Mouse (Mus musculus) erythroblast, adult 5-6 weeks (primary cell): ENCODE measurements around the gene Wnt2. TPM values are rescaled to one million over a fixed set of nuclear protein-coding genes. Genes with fewer than 3 reads are reported as not detected.

Source experiments
- ATAC-seq: replicated peaks from 2 replicates; pipeline ENCODE4 v1.8.0; 2016; ENCODE audit warnings: moderate number of reproducible peaks, mild to moderate bottlenecking, moderate TSS enrichment, inconsistent platforms; ENCODE audit not compliant: poor library complexity, low FRiP score, severe bottlenecking
- total RNA-seq, 2 experiments: library from RNA; stranded (forward) in 1 of 2; stranded (reverse) in 1 of 2; fragments of 150-400 nt in 1 of 2; fragments of 200-764, 138-1000 nt in 1 of 2; gene quantifications; 2 replicates each; pipeline versions ENCODE4 v1.2.3 to v1.2.4; 2015 to 2017; ENCODE audit warnings: low replicate concordance in 2 of 2

Wnt2 gene
- total RNA-seq, 2 experiments from 2014 or later = not detected

DNA sequence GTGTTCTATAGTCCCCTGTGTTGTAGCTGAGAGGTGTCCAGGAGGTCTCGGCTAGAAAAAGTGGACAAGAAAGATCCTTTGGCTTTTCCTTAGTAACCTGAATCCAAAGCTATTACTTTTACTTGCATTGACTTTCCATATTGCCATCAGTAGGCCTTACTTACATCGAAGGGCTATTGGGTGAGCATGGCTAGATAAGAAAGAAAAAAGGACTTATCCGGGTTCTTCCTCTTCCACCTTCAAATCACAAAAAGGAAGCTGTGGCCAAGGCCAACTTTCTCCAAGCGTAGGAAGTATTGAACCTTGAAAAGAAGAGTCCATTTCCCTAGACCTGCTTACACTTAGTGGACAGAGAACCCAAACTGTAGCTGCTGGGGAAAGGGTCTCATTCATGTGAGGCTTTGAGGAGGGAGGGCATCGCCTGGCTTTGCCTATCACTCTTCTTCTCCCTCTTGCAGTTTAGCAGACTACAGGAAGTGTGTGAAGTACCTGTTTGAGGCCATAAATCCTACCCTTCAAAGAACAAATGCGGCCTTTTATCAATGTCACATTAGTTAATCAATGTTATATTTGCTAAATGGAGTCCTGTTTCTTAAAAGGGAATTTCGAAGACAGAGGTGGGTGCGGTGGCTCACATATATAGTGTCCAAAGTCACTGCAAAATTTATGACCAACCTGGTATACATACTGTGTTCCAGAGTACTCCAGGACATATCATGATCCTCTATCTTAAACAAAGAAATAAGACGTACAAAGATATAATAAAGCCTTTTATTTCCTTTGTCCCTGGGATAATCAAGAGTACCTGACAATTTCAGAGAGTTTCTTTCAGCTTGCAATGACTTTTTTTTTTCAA lies 40.0 kb downstream of the Wnt2 start:
- ATAC-seq = no peak

DNA sequence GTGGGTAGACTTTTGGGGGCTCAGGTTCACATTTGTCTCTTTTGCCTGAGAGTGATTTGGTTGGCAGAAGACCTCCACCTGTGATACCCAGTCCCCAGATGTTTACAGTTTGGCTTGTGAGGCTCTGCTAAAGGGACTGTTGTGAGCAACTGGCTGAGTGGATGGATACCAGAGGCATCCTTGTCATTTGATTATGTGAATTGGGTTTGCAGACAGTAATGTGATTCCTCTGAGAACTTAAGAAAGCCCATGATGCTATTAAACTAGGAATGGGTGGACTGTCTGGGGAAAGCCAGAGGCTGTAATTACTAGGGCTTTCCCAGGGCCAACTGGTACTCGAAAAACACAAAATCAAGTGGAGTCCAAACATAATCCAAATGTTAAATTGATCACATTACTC lies 51.0 kb downstream of the Wnt2 start:
- ATAC-seq = no peak

DNA sequence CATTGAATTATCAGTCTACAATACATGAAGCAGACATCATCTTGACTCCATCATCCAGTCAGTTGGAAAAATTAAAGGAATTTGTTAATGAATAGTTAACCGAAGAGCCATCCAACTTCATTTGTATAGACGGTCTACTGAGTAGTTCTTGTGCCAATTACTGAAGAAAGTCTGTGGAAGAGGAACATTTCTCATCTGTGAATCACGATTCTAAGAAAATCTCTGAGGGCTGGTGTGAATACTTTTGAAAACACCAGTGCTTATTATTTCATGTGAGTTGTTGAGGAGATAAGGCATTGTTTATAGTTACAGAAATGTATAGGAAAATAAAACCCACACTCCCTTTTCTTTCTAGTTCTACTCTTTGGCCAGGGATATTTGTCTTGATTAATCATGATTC lies 51.5 kb downstream of the Wnt2 start:
- ATAC-seq = no peak

DNA sequence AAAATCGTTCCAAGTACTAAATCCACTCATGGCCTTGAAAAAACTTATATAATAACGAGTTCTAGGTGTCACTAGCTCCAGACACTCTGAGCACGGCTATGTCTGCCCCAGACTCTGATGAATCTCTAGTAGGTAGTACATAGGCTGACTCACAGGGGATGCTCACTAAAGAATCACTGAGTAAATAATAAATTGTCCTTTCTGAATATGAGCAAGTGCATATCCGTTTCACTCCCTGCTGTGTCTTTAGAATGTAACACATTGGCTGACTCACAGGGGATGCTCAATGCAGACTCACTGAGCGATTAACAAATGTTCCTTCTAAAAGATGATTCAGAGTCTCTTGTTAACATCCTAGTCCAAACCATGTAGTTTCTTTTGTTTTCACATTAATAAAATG lies 52.1 kb downstream of the Wnt2 start:
- no peak for ATAC-seq

DNA sequence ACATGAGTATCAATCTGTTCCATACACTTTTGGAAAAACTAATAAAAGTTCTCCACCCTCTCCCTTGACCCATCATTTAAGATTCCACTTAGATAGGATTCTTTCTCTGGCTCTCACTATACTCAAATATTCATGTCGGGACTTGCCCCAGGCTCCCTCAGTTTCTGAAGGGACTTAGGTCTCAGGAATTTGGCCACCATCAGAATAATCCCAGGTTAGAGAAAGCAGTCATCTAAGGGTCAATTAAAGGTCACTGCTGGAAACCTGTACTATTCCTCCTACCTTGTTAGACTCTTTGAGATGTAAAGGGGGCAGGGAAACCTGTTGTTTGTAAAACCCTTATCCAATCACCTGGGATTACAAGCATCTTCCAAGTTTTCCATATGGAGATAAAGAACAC lies 53.2 kb downstream of the Wnt2 start:
- no peak for ATAC-seq

DNA sequence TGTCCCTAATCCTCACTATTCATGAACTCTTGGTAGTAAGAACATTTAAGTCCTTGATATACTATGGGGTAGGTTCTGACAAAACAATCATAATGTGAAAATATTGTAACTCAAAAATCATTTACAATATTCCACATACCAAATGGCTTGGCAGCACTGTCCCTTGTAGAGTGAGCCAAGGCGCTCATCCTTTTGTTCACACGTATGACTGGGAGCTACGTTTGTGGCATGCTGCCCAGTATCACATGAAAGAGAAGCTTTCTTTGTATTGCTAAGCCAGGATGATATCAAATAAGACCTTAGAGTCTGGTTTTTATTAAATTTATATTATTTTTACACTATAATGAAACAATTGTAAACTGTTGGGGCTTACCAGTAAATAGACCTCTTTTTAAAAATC lies 56.0 kb downstream of the Wnt2 start:
- ATAC-seq = no peak

DNA sequence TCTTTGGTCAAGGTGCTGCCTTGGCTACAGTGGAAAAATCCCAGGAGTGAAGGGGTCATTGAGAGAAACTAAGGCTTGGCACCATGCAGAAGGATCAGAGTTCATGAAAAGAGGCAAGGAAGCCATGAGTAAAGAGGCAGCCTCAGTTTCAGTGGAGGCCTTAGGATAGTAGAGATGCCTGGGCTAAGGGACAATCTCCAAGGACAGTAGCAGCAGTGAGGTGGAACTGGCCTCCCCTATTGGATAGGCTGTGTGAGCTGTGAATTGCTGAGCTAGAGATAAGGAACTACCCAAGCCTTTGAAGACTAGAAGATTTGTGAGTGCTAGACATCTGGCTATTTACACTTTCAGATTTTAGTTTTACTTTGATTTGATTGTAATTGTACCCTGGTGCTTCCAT lies 59.0 kb downstream of the Wnt2 start:
- no peak for ATAC-seq

DNA sequence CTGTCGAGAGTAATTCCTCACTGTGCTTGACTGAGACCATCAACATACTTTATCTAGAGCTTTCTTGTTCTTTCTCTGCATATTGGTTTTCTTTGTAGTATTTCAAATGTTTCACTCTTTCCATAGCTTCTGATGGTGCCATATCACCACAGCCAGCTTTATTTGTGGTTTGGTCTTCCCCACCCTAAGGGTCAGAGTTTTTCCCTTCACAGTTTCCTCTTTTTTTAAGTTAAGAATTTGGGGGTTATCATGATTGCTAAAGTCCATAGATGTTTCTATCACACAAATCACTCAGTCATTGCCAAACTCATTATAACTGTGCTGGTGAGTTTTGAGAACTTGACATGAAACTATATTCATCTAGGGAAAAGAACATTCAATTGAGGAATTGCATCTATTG lies 60.6 kb downstream of the Wnt2 start:
- ATAC-seq = no peak

DNA sequence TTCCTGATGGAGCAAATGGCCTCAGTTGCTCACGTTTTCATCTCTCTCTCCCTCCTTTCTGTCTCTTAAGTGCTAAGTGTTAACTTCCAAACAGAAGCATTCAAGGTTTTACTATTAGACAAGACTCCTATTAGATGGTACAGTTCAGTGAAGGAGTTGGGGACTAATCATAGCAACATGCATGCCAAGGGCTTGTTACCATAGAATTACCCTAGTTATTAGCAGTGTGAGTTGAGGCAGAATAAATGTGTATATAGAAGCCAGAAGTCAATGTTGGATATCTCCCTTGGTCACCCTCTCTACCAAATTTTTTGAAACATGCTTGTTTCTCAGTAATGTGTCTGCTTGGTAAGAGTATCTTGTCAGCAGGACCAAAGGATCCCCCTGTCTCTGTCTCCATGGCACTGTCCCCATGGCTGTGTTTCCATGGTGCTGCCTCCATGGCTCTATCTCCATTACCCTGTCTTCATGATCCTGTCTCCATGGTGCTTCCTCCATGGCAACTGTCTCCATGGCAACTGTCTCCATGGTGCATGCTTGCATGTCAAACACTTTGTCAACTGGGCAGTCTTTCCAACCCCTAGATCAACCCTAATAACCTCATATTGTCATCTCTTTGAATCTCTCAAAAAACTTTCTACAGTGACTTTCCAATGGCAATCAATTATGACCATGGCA lies 61.8 kb downstream of the Wnt2 start:
- ATAC-seq = no peak

DNA sequence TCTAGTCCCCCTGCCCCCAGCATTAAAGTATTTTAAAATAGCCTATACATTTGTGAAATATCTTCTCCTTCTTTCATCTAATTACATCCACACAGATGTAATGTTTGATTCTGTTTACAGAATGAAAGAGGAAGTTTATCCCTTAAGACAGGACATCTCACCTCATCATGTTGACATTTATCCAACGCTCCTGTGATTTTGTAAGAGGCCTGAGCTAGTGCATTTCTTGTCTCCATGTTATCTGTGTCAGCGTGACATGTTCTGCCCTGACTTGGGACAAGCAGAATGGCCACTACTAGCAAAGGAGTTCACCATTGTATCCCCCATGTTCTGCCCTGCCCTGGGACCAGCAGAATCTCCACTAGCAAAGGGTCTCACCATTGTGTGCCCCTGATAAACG lies 66.9 kb downstream of the Wnt2 start:
- ATAC-seq = no peak

DNA sequence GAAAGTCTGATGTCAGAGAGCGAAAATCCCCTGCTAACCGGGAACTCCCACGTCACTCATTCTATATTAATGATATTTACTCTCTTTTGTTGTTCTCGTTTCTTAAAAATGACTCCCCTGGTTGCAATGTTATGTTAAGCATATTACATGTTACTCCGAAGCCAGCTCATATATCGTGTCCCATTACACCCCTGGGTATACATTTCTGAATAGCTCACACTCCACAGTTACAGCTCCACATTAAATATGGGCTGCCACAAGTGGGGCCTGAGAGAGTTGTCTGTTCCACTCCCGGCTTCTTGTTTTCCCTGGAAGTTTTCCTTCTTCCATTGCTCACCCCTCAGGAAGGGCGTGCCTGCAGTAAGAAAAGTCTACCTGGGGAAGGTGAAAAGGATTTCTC lies 78.6 kb downstream of the Wnt2 start:
- no peak for ATAC-seq

DNA sequence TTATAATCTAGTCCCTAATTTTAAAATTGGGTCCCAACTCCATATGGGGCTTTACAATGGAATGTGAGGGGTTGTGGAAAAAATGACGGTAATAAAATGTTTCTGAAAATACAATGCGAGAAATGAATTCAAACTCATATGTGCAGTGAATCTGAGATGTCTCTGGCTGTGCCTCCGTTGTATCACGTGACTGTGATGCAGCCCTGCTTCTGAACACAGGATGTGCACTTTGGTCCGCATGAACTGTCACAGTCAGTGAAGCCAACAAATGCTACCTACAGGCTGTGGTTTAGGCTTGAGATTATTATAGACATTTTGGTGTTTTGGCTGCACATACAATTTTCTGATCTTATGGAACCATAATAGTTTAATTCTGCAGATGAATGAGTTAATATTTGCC lies 81.3 kb downstream of the Wnt2 start:
- no peak for ATAC-seq

DNA sequence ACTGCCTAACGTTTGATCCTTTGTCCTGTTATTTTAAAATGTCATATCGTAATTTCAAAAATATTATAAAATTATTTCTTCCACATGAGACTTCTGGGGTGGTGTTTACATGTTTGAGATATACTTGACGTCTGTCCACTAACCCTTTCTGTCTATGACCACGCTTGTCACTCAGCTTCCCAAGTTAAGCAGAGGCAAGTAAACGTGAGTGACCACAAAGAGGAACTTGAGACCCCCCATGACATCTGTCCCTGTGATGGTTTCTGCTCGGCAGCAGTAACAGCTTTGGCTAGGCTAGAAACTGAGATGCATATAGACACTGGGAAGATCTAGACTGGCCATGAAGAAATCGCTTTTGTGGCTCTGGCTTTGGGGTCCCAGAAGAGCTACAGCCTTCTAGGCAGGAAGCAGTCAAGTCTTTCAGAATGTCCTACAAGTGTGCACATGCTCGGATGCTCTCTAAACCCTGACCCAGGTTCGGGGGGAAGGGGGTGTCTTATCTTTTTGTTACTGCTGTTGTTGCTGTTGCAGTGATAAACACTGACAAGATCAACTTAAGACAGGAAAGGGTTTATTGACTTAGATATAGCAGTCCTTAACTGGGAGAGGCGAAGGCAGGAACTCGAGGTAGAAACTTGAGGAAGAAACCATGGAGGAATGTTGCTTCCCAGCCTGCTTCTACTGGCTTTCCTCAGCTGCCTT lies 83.1 kb downstream of the Wnt2 start:
- ATAC-seq = no peak

DNA sequence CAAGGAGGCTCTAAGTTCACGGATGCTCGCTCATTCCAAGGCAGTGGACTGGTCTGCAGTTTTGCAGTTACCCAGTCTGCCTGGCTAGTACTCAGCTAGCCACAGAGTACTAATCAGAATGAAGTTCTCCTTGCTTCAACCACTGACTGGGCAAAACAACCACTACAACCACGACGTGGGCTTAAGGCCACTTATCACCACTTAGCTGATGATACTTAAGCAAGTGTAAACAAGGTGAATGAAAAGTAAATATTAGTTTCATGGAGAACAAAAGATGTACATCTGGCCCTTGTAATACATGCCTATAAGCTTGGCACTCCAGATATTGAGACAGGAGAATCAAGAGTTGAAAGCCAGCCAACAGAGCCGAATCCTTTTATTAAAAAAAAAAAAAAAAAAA lies 83.9 kb downstream of the Wnt2 start:
- ATAC-seq = no peak

DNA sequence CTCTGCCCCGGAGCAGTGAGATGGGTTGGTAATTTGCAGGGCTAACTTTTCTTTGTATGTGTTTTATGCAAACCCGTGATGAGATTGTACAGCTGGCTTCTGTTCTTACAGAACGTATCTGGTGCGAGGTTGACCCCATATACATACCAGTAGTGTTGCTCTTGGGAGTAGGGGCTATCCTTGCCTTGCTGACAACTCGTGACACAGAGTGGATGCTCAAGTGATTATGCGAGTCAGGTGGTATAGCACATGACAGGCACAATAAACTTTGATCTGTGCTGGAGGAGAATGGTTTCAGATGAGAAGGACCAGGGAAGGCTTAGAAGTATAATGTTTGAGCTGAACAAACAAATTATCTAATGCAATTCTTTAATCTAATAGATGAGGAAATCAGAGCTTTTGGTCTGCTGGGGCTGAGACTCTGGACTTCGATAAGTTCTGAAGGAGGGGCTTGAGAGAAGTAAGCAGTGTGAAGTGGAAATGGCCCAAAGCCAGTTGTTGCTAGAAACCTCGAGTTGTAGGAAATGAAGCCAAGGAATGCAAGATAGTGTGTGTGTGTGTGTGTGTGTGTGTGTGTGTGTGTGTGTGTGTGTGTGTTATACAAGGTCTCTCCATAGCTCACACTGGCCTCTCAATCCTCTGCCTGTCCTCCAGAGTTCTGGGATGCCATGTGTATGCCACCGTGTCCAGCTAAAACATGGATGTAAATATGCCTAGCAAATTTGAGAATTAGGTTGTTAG lies 86.3 kb downstream of the Wnt2 start:
- no peak for ATAC-seq

DNA sequence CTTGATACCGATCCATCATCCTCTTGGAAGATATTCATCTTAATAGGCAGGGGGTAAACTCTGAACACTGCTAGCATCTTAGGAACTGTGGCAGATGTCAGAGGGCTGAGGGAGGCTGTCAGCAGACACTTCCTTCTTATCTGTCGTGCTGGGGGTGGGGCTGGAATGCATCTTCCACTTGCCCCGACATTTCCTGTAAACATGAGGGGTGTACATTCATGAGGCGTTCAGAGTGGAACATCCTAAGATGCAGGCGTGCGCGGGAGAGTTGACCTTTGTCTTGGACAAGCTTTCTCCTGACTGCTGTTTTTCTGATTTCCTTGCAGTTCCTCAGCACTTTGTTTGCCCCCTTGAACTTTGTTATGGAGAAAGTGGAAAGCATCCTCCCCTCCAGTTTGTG lies 88.0 kb downstream of the Wnt2 start:
- no peak for ATAC-seq

DNA sequence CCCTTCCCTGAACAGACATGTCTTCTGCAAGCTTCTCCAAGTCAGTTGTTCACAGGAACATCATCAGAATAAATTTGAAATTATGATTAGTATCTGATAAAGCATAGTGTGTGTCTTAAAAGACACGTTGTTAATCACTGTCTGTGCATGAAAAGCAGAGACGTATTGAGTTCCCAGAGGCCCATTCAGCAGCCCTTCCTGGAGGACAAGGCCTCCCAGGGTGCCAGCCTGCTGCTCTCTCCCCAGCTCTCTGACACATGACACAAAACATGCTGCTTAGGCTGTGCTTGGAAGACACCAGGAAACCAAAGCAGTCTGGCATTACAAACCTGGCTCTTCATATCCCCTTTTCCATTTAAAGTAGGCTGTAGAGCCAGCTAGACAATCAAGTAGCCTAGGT lies 88.5 kb downstream of the Wnt2 start:
- no peak for ATAC-seq
